Mouse (Mus musculus): ENCODE data around the gene Pola1. TPM values are rescaled to one million over a fixed set of nuclear protein-coding genes. Genes with fewer than 3 reads are reported as not detected.

Gene Pola1
- 13.6 TPM for polyA plus RNA-seq (2015; fragmentation: Illumina TruSeq; extraction: RNeasy Lipid Tissue Mini Kit (QIAGEN cat#74804); ENCODE audit: insufficient read depth, low replicate concordance)

GRCm38 (mm10) chrX:93631657-93632449 is at the start of gene Pola1:
TSS of gene Pola1 (minus strand) at chrX:93632155.

DNA sequence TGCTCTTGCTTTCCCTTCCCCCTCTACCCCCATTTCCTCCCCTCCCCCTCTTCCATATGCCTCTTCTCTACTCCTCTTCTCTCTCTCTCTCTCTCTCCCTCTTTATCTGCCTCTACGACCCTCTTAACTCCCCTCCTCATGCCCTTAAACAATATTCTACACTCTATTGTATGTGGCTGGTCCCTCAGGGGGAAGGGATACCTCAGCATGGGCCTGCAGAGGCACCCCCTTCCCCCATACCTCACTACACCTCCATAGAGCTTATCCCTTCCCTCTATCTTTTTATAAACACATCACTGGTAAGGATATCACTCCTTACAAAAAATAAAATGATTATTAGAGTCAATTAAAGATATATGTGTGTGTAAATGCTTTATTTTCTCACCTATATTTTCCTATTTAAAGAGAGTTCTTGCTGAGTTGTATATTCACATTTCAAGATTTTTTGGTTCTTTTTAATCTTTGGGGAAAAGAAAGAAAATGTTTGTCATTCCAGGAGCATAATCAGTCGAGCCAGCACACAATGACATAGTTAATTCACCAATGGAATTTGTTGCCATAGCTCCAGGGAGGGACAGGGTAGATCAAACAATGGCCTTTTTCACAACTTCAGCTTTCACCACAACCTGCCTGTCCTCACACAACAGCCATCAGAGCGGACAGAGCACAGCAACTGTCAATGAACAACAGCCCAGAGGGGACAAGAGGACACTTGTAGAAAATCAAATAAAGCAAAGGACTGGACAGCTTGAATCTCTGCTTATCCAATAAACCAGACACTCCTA is 22.5 kb upstream of the Pola1 start, which contains the start of gene Pcyt1b:
Gene Pcyt1b, plus strand, starts transcription at position 646 of the 785 bp plus-strand sequence.

GRCm38 (mm10) chrX:93286291-93286893 is 345.6 kb downstream of the Pola1 start, which contains the start of gene Arx:
TSS of gene Arx (plus strand) at chrX:93286445.

Other genes starting within 250 kb of the Pola1 start
- gene Pcyt1b, start 22.7 kb upstream of the Pola1 start, polyA plus RNA-seq (2015; fragmentation: Illumina TruSeq; extraction: RNeasy Lipid Tissue Mini Kit (QIAGEN cat#74804); ENCODE audit: insufficient read depth, low replicate concordance): 2.1 TPM
- gene Pdk3, start 200.0 kb upstream of the Pola1 start, polyA plus RNA-seq (2015; fragmentation: Illumina TruSeq; extraction: RNeasy Lipid Tissue Mini Kit (QIAGEN cat#74804); ENCODE audit: insufficient read depth, low replicate concordance): 33.0 TPM